Mouse (Mus musculus) Muller cell, postnatal 12 days (primary cell): ENCODE data around the gene Krt14.
A peak's percentile ranks its signal among the peaks of the same experiment; 100 is the strongest.
"Not testable (repeated sequence)": the region's sequence is repeated elsewhere in the genome, so short reads cannot be mapped to it uniquely, and the experiment has no call there.

ENCODE experiments used
- DNase-seq: peaks from one replicate; pipeline ENCODE4 v3.0.0-alpha.2; 2015; ENCODE audit errors: inconsistent ontology term

Gene Krt14

GRCm38 (mm10) chr11:100207498-100207897 lies at the start of gene Krt14:
Krt14 (minus strand) TSS chr11:100207548.
- no peak for DNase-seq

DNA sequence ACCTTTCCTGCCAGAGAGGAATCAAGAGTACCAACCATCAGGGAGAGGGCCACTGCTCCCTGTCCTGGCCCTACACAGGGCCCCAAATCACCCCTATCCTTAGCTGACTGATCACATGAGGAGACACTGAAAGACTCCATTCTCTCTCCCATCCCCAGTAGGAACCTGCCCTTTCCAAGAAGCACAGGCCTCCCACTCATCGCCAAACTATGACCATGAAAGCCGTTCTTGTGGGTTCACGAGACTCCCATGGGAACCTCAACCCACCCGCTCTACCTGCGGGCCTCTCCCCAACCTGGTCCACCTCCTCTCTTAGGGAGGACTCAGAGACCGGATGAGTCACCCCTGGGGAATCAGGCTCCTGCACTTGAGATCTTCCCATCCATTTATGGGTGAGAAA lies 48.2 kb upstream of the Krt14 start:
- no peak for DNase-seq

DNA sequence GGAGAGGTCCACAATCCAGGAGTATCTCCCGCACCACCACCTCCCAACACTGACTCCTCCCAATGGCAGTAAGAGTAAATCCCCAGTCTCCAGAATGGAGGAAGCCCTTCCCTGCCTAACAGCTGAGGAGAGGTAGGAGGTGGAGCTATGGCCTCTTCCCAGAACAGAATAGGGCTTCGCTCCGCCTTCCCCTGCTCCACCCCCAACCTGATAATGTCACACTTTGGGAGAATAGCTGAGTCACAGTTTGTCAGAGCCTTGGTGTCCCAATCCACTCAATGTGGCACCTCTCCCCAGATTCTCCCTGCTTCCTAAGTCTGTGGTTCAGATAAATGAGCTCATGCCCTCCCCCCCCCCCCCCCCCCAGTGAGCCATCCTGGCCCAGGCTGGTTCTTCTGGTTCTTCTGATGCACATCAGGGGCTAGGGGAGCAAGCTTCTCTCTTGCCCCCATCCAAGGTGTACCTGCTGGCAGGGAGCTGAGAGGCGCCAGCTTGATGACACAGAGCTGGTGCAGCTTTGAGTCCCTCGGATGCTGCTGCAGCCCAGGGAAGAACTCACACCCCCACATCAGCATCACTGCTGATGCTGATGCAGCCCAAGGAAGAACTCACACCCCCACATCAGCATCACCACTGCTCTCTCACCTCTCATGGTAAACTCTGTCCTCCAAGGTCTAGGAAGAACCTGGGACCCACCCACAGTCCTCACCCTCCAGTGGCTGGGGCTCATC lies 47.2 kb upstream of the Krt14 start:
- no peak for DNase-seq

DNA sequence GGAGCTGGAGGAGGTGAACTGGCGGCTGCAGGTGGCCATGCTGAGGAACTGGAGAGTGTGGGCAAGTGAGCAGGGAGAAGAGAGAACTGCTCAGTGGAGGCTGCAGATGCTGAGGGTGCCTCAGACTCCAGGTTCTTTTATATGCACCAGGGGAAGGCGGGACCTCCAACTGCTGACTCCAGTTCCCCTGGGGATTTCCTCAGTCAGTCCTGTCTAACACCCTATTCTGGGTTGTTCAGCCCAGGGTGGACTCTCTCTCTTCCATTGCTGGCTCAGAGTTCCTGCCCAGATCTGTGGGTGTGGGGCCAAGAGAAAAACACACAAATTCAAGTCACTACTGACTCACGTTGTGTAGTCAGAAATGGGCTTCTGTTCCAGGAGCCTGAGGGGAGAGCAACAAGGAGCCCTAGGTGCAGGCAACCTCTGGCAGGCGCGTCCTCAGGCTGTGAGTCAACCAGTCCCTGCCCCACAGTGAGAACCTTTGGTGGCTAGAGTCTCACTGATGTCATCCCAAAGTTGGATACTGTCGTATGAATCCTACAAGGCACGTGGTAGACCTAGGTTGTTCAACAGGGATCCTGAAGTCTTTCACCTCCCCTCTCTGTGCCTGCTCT lies 41.6 kb upstream of the Krt14 start, which contains the start of gene Krt16:
Krt16 (minus strand) TSS at position 51 of the 614 bp plus-strand sequence.
- DNase-seq: no peak

DNA sequence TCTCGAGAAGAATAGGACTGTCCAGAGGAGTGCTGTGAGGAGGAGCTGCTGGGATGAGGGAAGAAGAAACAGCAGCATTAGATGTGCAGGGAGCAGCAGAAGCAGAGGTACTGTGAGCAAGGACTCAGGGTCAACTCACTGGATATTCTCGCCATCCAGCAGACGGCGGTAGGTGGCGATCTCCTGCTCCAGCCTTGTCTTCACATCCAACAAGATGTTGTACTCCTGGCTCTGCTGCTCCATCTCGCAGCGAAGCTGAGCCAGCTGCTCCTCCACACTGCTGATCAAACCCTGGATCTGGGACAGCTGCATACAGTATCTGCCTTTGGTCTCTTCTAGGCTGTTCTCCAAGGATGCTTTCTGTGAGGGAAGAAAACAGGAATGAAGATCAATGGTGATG lies 39.1 kb upstream of the Krt14 start:
- DNase-seq: not testable (repeated sequence)

DNA sequence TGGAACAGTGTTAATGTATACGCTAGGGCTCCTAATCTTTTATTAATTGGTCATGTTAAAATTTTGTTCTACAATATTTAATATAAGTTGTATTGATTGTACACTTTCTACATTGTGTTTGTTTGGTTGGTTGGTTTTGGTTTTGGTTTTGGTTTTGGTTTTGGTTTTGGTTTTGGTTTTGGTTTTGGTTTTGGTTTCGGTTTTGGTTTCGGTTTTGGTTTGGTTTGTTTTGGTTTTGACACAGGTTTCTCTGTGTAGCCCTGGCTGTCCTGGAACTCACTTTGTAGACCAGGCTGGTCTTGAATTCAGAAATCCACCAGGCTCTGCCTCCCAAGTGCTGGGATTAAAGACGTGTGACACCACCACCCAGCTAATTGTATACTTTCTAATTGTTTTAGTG lies 32.9 kb upstream of the Krt14 start:
- DNase-seq: not testable (repeated sequence)

DNA sequence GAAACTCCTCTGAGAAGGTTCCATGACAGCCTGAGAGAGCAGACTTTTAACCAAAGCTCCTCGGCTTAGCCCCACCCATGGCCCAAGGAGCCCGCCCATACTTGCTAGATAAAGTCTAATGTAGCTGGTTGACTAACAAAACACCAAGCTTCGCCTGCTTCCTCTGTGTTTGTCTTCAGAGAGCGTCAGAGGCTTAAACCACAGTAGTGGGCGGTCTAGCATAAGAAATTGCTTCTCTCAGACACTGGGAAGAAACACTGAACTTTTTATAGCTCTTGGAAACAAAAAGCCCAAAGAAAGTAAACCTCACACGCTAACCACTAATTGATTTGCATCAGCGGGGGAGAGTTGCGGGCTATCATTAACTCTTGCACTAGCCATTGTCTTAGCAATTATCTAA lies 14.4 kb upstream of the Krt14 start:
- DNase-seq: peak; percentile 17

GRCm38 (mm10) chr11:100219304-100219703 lies 12.0 kb upstream of the Krt14 start:
- no peak for DNase-seq

GRCm38 (mm10) chr11:100208542-100208941 lies 1.2 kb upstream of the Krt14 start:
- DNase-seq: no peak

GRCm38 (mm10) chr11:100203448-100203847 lies 3.9 kb downstream of the Krt14 start:
- peak; percentile 65 for DNase-seq

DNA sequence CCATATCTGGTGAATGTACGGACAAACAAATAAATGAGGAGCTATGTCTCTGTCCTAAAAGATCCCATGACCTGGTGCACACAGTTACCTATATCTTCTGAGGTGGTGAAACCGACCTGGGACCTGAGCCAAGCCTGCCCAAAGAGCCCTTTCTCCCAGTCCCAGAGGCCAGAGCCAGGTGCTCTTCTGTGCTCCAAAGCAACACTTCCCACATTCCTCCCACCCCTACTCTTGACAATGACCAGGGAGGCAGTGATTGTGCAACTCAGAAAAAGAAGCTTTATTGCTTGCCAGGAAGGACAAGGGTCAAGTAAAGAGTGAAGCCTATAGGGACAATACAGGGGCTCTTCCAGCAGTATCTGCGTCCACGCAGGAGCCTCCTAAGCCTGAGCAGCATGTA lies 4.4 kb downstream of the Krt14 start:
- DNase-seq: no peak

DNA sequence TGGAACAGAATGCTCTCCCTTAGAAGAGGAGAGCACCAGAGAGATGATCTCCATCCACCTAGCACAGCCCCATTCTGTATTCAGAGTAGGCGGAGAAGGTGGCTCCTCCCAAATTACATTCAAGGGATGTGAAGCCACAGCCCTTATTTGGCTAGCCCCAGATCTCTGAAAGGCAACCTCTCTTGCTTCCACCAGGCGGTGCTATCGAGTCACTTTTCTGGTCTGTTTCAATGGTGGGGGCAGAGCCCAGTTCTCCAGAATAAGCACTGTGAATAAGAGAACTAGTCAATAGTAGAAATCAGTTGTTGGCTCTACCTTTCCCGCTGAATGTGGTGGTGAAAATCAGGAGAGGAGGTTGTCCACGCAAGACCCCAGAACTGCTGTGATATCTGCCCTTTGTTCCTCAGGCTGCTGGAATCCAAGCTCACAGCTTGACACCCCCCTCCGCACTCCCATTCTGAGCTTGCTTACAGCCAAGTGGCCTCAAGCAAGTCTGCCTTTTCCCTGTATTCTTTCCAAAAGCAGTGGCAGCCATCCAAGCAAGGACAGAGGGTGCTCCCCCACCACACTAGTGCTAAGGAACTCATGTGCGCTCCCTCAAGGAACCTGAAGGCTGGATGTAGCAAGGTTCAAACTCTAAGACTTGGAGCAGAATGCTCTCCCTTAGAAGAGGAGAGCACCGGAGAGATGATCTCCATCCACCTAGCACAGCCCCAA lies 7.1 kb downstream of the Krt14 start:
- no peak for DNase-seq

DNA sequence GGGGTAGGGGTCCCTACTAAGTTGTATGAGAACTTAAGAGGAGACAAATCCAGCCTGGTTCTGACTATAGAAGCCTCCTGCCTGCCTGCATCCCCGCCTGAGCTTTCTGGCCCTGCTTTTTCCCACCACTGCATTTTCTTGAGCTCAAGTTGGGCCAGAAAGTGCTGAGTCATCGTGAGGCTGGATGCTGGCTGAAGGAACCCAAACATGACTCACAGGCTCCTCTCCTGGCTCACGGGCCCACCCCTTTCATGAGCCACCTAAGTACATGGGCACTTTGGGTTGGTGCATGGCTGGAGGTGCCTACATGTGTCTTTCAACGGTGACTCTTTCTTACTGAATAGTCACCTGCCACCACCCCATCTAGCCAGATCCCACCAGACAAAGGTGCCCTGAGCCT lies 8.7 kb downstream of the Krt14 start:
- DNase-seq: peak; percentile 45

- DNase-seq: no peak
Observed at GRCm38 (mm10) chr11:100192992-100193391, 14.4 kb downstream of the Krt14 start, which contains the start of gene Krt9. Krt9 (minus strand) TSS chr11:100193246.

- no peak for DNase-seq
Observed at GRCm38 (mm10) chr11:100191820-100192219, 15.5 kb downstream of the Krt14 start.

DNA sequence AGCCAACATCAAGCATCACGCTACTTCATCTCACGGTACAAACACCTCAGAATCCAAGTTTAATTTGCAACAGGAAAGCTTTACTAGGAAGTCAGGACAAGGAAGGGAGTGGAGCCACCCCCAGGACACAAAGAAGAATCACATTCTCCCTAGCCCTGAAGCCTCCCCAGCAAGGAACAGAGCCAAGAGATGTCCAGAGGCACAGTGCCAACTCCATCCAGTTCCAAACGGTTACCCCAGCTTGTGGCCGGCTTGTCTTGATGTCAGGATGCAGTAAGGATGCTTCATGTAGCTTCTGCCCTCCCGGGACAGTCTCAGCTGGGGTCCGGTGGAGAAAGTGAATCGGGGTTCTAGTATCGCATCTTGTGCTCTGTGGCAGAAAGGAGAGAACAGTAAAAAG lies 20.6 kb downstream of the Krt14 start:
- DNase-seq: no peak

- DNase-seq: no peak
Observed at GRCm38 (mm10) chr11:100181725-100182124, 25.6 kb downstream of the Krt14 start.

DNA sequence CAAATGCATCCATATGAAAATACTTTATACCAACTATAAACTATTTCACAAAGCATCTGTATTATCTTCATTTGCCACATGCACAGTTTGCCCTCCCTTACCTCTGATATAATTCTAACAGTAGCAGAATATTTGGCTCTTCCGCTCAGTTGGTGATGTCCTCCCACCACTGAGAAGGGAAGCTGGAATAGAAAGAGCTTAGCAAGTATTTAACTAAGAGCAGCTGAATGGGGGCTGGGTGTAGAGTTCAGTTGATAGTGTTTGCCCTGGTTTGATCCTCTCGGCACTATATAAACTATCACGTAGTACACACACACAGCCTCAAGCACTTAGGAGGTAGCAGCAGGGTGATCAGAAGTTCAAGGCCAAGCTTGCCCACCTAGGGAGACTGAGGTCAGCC lies 28.1 kb downstream of the Krt14 start:
- DNase-seq: no peak

- no peak for DNase-seq
Observed at GRCm38 (mm10) chr11:100178307-100178706, 29.0 kb downstream of the Krt14 start.

GRCm38 (mm10) chr11:100176791-100177190 lies 30.6 kb downstream of the Krt14 start:
- DNase-seq: no peak

DNA sequence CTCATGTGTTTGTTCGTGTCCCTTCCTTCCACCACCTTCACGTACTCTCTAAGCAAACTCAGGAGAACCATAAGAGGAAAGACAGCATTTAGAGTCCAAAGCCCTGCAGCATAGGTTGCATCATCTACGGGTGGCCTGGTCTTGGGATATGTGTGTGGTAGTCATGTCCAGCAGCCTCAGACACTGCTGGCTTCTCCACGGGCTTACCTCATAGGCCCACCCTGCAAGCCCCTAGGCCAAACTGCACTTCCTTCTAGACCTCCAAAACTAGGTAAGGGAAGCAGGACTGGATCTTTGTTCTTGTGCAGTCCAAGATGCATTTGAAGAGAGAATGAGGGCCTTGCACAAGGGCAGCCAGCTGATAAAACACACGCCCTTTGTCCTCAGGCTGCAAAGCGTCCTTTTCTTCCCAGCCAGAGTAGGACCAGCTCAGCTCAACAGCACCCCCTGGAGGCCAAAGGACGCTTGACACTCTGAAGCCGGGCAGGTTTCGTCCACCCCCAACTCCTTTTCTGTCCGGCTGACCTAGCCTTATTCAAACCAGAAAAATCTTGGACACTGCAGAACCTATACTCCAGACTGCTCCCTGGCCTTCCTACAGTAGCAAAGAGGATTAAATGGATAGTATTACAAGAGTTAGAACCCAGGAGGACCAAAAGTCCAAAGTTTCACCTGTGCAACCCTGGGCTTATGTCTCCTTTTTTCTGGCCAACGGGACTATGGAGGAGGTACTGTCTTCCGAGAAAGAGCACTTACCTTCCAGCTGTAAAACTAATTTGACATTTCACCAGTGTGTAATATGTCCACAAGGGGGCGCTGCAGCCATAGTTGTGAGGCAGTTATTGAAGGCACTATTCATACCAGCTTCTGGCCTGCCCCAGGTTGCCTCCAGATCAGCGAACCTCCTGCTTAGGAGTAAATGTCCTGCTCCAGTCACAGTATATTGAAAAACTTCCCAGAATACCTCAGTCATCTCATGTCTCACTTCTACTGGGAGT lies 38.3 kb downstream of the Krt14 start:
- DNase-seq: peak; percentile 79
